Mouse (Mus musculus) liver, adult 2 months (tissue): ENCODE measurements around the gene Adm2. TPM values are rescaled to one million over a fixed set of nuclear protein-coding genes. Genes with fewer than 3 reads are reported as not detected.

Experiments used
- DNase-seq: peaks from one replicate; pipeline ENCODE4 v3.0.0-alpha.2; 2011; ENCODE audit warnings: low read depth, low spot score; ENCODE audit errors: extremely low read depth
- H3K27ac ChIP-seq: fragments of 200-500 bp; replicated peaks from 2 replicates; pipeline ENCODE4 v1.5.1; 2012; ENCODE audit warnings: low read depth, mild to moderate bottlenecking, control low read depth, inconsistent platforms, low read length; ENCODE audit not compliant: insufficient read depth
- H3K27me3 ChIP-seq: fragments of 200-500 bp; 2 replicates; pipeline ENCODE4 v1.6.1; 2012; ENCODE audit warnings: mild to moderate bottlenecking, moderate library complexity, low read length, inconsistent platforms; ENCODE audit not compliant: control insufficient read depth, insufficient read depth
- H3K36me3 ChIP-seq: fragments of 200-500 bp; 2 replicates; pipeline ENCODE4 v1.6.1; 2012; ENCODE audit warnings: low read length, inconsistent platforms; ENCODE audit not compliant: control insufficient read depth, insufficient read depth
- H3K4me1 ChIP-seq: fragments of 200-500 bp; 2 replicates; pipeline ENCODE4 v1.6.1; 2011; ENCODE audit warnings: low read length; ENCODE audit not compliant: control insufficient read depth, insufficient read depth
- H3K4me3 ChIP-seq: fragments of 200-500 bp; 2 replicates; pipeline ENCODE4 v1.5.1; 2011; ENCODE audit warnings: low read depth, mild to moderate bottlenecking, control low read depth, low read length, moderate library complexity; ENCODE audit not compliant: insufficient read depth
- H3K79me2 ChIP-seq: fragments of 200-500 bp; 2 replicates; pipeline ENCODE4 v1.6.1; 2012; ENCODE audit warnings: inconsistent platforms, mild to moderate bottlenecking, low read length, moderate library complexity; ENCODE audit not compliant: control insufficient read depth, insufficient read depth
- H3K9ac ChIP-seq: fragments of 200-500 bp; 2 replicates; pipeline ENCODE4 v1.6.1; 2012; ENCODE audit warnings: low read depth, mild to moderate bottlenecking, control low read depth, inconsistent platforms, low read length
- CTCF ChIP-seq: fragments of 200-500 bp; IDR thresholded peaks from 2 replicates; pipeline ENCODE4 v1.5.1; 2011; ENCODE audit warnings: low read depth, low read length, control low read depth
- POLR2A ChIP-seq: fragments of 200-500 bp; IDR thresholded peaks from 2 replicates; pipeline ENCODE4 v1.6.1; 2011; ENCODE audit warnings: low read length, control low read depth; ENCODE audit not compliant: insufficient read depth; ENCODE audit errors: extremely low read depth
- WGBS: fragments of 180-500 bp; shearing (Covaris S2); methylation state at CpG from one replicate; pipeline ENCODE4 v1.1.7; 2018; 5-methylcytosine and 5-hydroxymethylcytosine counted together
- polyA plus RNA-seq: library from polyadenylated mRNA; depleted of rRNA; stranded (reverse); fragments of >200 nt; gene quantifications from 2 replicates; pipeline ENCODE4 v1.2.3, GENCODE M21; 2012
- total RNA-seq: library from RNA; depleted of rRNA; stranded (reverse); fragments of >200 nt; gene quantifications from 2 replicates; pipeline ENCODE4 v1.2.3, GENCODE M21; 2014

Gene Adm2
- total and polyA plus RNA-seq, 2 experiments = not detected

- DNase-seq = no peak
- Histone ChIP-seq H3K27me3 (no peaks in the 10 kb centered on the region), H3K27ac (no peak overlapping the region), H3K4me1 (peaks cover 3% of the 10 kb centered on the region), H3K4me3 (no peak overlapping the region), H3K79me2 (peaks cover 16% of the 10 kb centered on the region; the same call in 1 of the 2 replicates), H3K36me3 (0 out of 2 replicates have a peak, but pooled peaks cover 2% of the 10 kb centered on the region), H3K9ac (no peak overlapping the region)
- WGBS = 96% methylated on average over 16 of the region's 16 CpGs
- TF ChIP-seq CTCF (no peak), POLR2A (no peak)
These were observed 31.3 kb downstream of the Adm2 start for GRCm38 (mm10) chr15:89353837-89354236.

- H3K27me3 ChIP-seq = no peaks in the 10 kb centered on the region
- peaks cover 16% of the 10 kb centered on the region; the same call in 1 of the 2 replicates for H3K79me2 ChIP-seq
- H3K36me3 ChIP-seq = 0 out of 2 replicates have a peak, but pooled peaks cover 2% of the 10 kb centered on the region
- peaks cover 3% of the 10 kb centered on the region for H3K4me1 ChIP-seq
- TF ChIP-seq POLR2A (no peak), CTCF (no peak)
- no peak overlapping the region for H3K27ac ChIP-seq
- H3K4me3 ChIP-seq = no peak overlapping the region
- DNase-seq = no peak
- 62% methylated on average over 7 of the region's 7 CpGs for WGBS
- H3K9ac ChIP-seq = no peak overlapping the region
These were observed 31.9 kb downstream of the Adm2 start for GRCm38 (mm10) chr15:89354455-89354854.

GRCm38 (mm10) chr15:89355241-89356187 lies 33.0 kb downstream of the Adm2 start, which contains the start of the genes Lmf2 and Ncaph2:
Gene Lmf2 (minus strand): TSS chr15:89355659.
Gene Ncaph2 (plus strand): TSS chr15:89355719.
- TF ChIP-seq POLR2A = 0 out of 2 replicates have a peak, but pooled peaks have one; percentile 18
- no peak for TF ChIP-seq CTCF
- Histone ChIP-seq H3K27me3 (no peaks in the 10 kb centered on the region), H3K4me1 (peaks cover 3% of the 10 kb centered on the region), H3K27ac (peak within 1 kb of the TSS; percentile 71), H3K79me2 (peaks cover 16% of the 10 kb centered on the region; the same call in 1 of the 2 replicates), H3K36me3 (0 out of 2 replicates have a peak, but pooled peaks cover 2% of the 10 kb centered on the region), H3K4me3 (peak within 1 kb of the TSS; percentile 93), H3K9ac (peak within 1 kb of the TSS; percentile 90)
- peak; percentile 80 for DNase-seq
- 0% methylated on average over 64 of the region's 64 CpGs for WGBS

- peak; percentile 53 for DNase-seq
- H3K27ac ChIP-seq = peak overlapping the region; percentile 22; the same call in 1 of the 2 replicates
- no peaks in the 10 kb centered on the region for H3K27me3 ChIP-seq
- peak overlapping the region; percentile 34; the same call in 1 of the 2 replicates for H3K9ac ChIP-seq
- peak overlapping the region; percentile 93 for H3K4me3 ChIP-seq
- peaks cover 3% of the 10 kb centered on the region for H3K4me1 ChIP-seq
- TF ChIP-seq POLR2A (no peak), CTCF (no peak)
- peaks cover 3% of the 10 kb centered on the region; the same call in 1 of the 2 replicates for H3K36me3 ChIP-seq
- peaks cover 16% of the 10 kb centered on the region; the same call in 1 of the 2 replicates for H3K79me2 ChIP-seq
- under 1% methylated on average over 15 of the region's 15 CpGs for WGBS
These were observed 33.9 kb downstream of the Adm2 start for GRCm38 (mm10) chr15:89356372-89356771.

- Histone ChIP-seq H3K9ac (no peak overlapping the region), H3K27ac (no peak overlapping the region), H3K27me3 (no peaks in the 10 kb centered on the region), H3K4me3 (no peak overlapping the region), H3K36me3 (peaks cover 12% of the 10 kb centered on the region; the same call in 1 of the 2 replicates), H3K4me1 (peaks cover 3% of the 10 kb centered on the region), H3K79me2 (peaks cover 16% of the 10 kb centered on the region; the same call in 1 of the 2 replicates)
- WGBS = 83% methylated on average over 3 of the region's 3 CpGs
- no peak for TF ChIP-seq CTCF
- no peak for TF ChIP-seq POLR2A
- no peak for DNase-seq
These were observed 36.3 kb downstream of the Adm2 start for GRCm38 (mm10) chr15:89358784-89359183.
